Mouse (Mus musculus) layer of hippocampus, adult 9-10 months (tissue): ENCODE data around the gene Clpsl2.
"Not testable (repeated sequence)": the region's sequence is repeated elsewhere in the genome, so short reads cannot be mapped to it uniquely, and the experiment has no call there.

Experiments
- DNase-seq: peaks from one replicate; pipeline ENCODE4 v3.0.0; 2022; ENCODE audit warnings: low spot score

The Clpsl2 gene

GRCm38 (mm10) chr17:28521071-28521726, 28.0 kb upstream of the Clpsl2 start:
- no peak for DNase-seq

- no peak for DNase-seq
These were observed 27.3 kb upstream of the Clpsl2 start for GRCm38 (mm10) chr17:28521920-28522319.

- DNase-seq, result peak; percentile 79
These were observed 26.4 kb upstream of the Clpsl2 start for GRCm38 (mm10) chr17:28522623-28523354.

- DNase-seq, result no peak
These were observed 25.7 kb upstream of the Clpsl2 start for GRCm38 (mm10) chr17:28523355-28524008.

GRCm38 (mm10) chr17:28524009-28524695, 25.1 kb upstream of the Clpsl2 start:
- DNase-seq, result no peak

- no peak for DNase-seq
These were observed 24.3 kb upstream of the Clpsl2 start for GRCm38 (mm10) chr17:28524831-28525430.

GRCm38 (mm10) chr17:28527184-28528042, 21.8 kb upstream of the Clpsl2 start:
- no peak for DNase-seq

- peak; percentile 85 for DNase-seq
These were observed 21.2 kb upstream of the Clpsl2 start for GRCm38 (mm10) chr17:28528043-28528351.

GRCm38 (mm10) chr17:28529116-28529515, 20.1 kb upstream of the Clpsl2 start:
- DNase-seq, result no peak

- no peak for DNase-seq
These were observed 18.7 kb upstream of the Clpsl2 start, which contains the start of gene Armc12 for GRCm38 (mm10) chr17:28530506-28530905. Gene Armc12, plus strand, starts transcription at chr17:28530806.

GRCm38 (mm10) chr17:28531946-28532345, 17.3 kb upstream of the Clpsl2 start:
- DNase-seq, result no peak

- DNase-seq, result no peak
These were observed 16.7 kb upstream of the Clpsl2 start for GRCm38 (mm10) chr17:28532557-28532956.

GRCm38 (mm10) chr17:28533327-28533726, 15.9 kb upstream of the Clpsl2 start:
- no peak for DNase-seq

- no peak for DNase-seq
These were observed 11.3 kb upstream of the Clpsl2 start for GRCm38 (mm10) chr17:28537881-28538280.

GRCm38 (mm10) chr17:28546925-28547324, 2.3 kb upstream of the Clpsl2 start:
- no peak for DNase-seq

- DNase-seq, result no peak
These were observed 661 bp upstream of the Clpsl2 start for GRCm38 (mm10) chr17:28548550-28548949.

GRCm38 (mm10) chr17:28553040-28553793, 4.0 kb downstream of the Clpsl2 start:
- DNase-seq, result peak; percentile 50

GRCm38 (mm10) chr17:28554021-28554420, 4.8 kb downstream of the Clpsl2 start:
- DNase-seq, result not testable (repeated sequence)

GRCm38 (mm10) chr17:28556635-28557396, 7.6 kb downstream of the Clpsl2 start:
- no peak for DNase-seq

- DNase-seq, result no peak
These were observed 8.6 kb downstream of the Clpsl2 start for GRCm38 (mm10) chr17:28557772-28558171.
